In the genomic region with DNA sequence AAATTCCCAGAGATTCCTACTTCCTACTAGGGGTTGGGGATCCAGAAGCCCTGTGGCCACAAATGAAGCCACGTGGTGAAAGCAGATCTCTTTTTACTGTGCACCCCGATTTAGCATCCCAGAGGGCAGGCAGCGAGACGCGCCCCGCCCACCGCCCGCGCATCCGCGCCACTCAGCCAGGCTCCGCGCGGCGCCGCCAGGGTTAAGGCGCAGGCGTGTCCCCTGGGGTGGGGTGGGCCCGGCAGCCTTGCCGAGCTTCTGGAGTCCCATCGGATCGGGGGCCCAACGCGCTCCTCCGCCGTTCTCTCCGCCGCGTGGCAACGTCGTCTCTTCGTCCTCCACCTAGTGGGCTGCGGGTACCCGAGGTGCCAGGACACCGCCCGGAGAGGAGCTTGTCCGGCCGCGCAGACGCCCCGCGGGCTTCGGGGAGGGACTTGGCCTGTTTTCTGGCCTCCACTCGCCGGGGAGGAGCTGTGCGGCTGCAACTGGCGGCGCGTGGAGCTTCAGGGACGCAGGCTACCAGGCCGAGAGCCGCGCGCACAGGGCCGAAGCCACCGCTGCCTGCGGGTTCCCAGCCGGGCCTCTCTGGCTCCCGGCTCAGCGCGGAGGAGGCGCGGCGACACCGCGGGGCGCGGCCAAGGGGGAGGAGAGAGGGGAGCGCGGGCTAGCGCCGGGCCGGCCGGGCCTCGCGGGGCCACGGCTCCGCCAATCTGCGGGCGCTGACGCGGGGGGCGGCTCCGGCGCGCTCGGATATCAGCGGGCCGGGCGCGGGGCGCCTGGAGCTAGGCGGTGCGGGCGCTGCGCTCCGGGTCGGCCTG, we compare ENCODE assay signal across 8 mouse cellular contexts. TPM values are rescaled to one million over a fixed set of nuclear protein-coding genes. Genes with fewer than 3 reads are reported as not detected.
DNase-seq lines count a peak whose midpoint lies in the region; ATAC-seq and TF ChIP-seq lines count a peak whose summit lies in the region.

A gene (plus strand): TSS at position 212 of the 818 bp plus-strand sequence.

- peaks cover 8% of the 10 kb centered on the region for H3K4me1 ChIP-seq in heart, embryonic 11.5 days (ENCODE audit: control insufficient read depth, insufficient read depth, low read length)
- H3K4me1 ChIP-seq in kidney, embryonic 15.5 days, result peaks cover 53% of the 10 kb centered on the region
- peaks cover 22% of the 10 kb centered on the region for H3K4me1 ChIP-seq in limb, embryonic 14.5 days (ENCODE audit: control insufficient read depth, insufficient read depth, low read length)
- peaks cover 31% of the 10 kb centered on the region for H3K4me1 ChIP-seq in midbrain, embryonic 14.5 days (ENCODE audit: control insufficient read depth, insufficient read depth, low read length)
- H3K4me1 ChIP-seq in stomach, embryonic 14.5 days (ENCODE audit: control insufficient read depth, insufficient read depth, low read length), result peaks cover 25% of the 10 kb centered on the region; the same call in 1 of the 2 replicates

- no peak within 1 kb of the TSS for H3K27ac ChIP-seq in heart, embryonic 11.5 days (ENCODE audit: low read depth, low read length)
- peak within 1 kb of the TSS; percentile 92 for H3K27ac ChIP-seq in kidney, embryonic 15.5 days
- peak within 1 kb of the TSS; percentile 78 for H3K27ac ChIP-seq in limb, embryonic 14.5 days (replicated peaks; ENCODE audit: low read depth, low read length)
- peak within 1 kb of the TSS; percentile 96 for H3K27ac ChIP-seq in midbrain, embryonic 14.5 days (replicated peaks; ENCODE audit: low read depth, low read length)
- peak within 1 kb of the TSS; percentile 86 for H3K27ac ChIP-seq in stomach, embryonic 14.5 days (ENCODE audit: low read length)

- H3K9me3 ChIP-seq in heart, embryonic 11.5 days (replicated peaks; ENCODE audit: control insufficient read depth, low read length), result no peaks in the 10 kb centered on the region
- no peaks in the 10 kb centered on the region for H3K9me3 ChIP-seq in kidney, embryonic 15.5 days (replicated peaks)
- no peaks in the 10 kb centered on the region for H3K9me3 ChIP-seq in limb, embryonic 14.5 days (ENCODE audit: control insufficient read depth, low read length)
- no peaks in the 10 kb centered on the region for H3K9me3 ChIP-seq in midbrain, embryonic 14.5 days (ENCODE audit: control insufficient read depth, low read length)
- no peaks in the 10 kb centered on the region for H3K9me3 ChIP-seq in stomach, embryonic 14.5 days (ENCODE audit: control insufficient read depth, low read depth, low read length)

- peak within 1 kb of the TSS; percentile 80 for H3K9ac ChIP-seq in heart, embryonic 11.5 days (ENCODE audit: low read depth, low read length)
- H3K9ac ChIP-seq in kidney, embryonic 15.5 days, result peak within 1 kb of the TSS; percentile 76
- H3K9ac ChIP-seq in limb, embryonic 14.5 days (ENCODE audit: low read depth, low read length, severe bottlenecking), result peak within 1 kb of the TSS; percentile 76
- peak within 1 kb of the TSS; percentile 93 for H3K9ac ChIP-seq in midbrain, embryonic 14.5 days (replicated peaks; ENCODE audit: low read length)
- peak within 1 kb of the TSS; percentile 65 for H3K9ac ChIP-seq in stomach, embryonic 14.5 days (replicated peaks; ENCODE audit: low read depth, low read length)

- peak; percentile 88 for DNase-seq in 3134 (ENCODE audit: extremely low read depth, insufficient read length, low spot score)
- DNase-seq in brain, adult 2 months (ENCODE audit: low read depth, low spot score), result peak; percentile 86
- DNase-seq in fibroblast of lung, adult 2 months (ENCODE audit: low read depth), result peak; percentile 46
- peak; percentile 75 for DNase-seq in limb, embryonic 14.5 days (ENCODE audit: low spot score)
- DNase-seq in midbrain, embryonic 14.5 days, result peak; percentile 90

- H3K4me2 ChIP-seq in heart, embryonic 11.5 days, result peak within 1 kb of the TSS; percentile 95
- peak within 1 kb of the TSS; percentile 94 for H3K4me2 ChIP-seq in kidney, embryonic 15.5 days
- peak within 1 kb of the TSS; percentile 97 for H3K4me2 ChIP-seq in limb, embryonic 14.5 days (replicated peaks; ENCODE audit: low read depth, low read length, severe bottlenecking)
- H3K4me2 ChIP-seq in midbrain, embryonic 14.5 days (ENCODE audit: low read length), result peak within 1 kb of the TSS; percentile 83
- peak within 1 kb of the TSS; percentile 91 for H3K4me2 ChIP-seq in stomach, embryonic 14.5 days (replicated peaks; ENCODE audit: low read depth, low read length)

- ATAC-seq in heart, embryonic 11.5 days (replicated peaks; ENCODE audit: insufficient number of reproducible peaks, low FRiP score, low TSS enrichment), result peak; percentile 80
- ATAC-seq in kidney, embryonic 15.5 days (replicated peaks; ENCODE audit: low FRiP score), result peak; percentile 89
- ATAC-seq in limb, embryonic 14.5 days (ENCODE audit: low FRiP score, low read depth), result peak; percentile 88
- ATAC-seq in midbrain, embryonic 14.5 days (ENCODE audit: low FRiP score, low TSS enrichment), result peak; percentile 84
- ATAC-seq in stomach, embryonic 14.5 days (ENCODE audit: insufficient number of reproducible peaks, insufficient read depth, low FRiP score, low read depth), result peak; percentile 91

- peaks cover 55% of the 10 kb centered on the region for H3K27me3 ChIP-seq in heart, embryonic 11.5 days (ENCODE audit: control insufficient read depth, insufficient read depth, low read length)
- peaks cover 30% of the 10 kb centered on the region for H3K27me3 ChIP-seq in kidney, embryonic 15.5 days
- peaks cover 55% of the 10 kb centered on the region for H3K27me3 ChIP-seq in limb, embryonic 14.5 days (ENCODE audit: control insufficient read depth, insufficient read depth, low read length)
- no peaks in the 10 kb centered on the region for H3K27me3 ChIP-seq in midbrain, embryonic 14.5 days (ENCODE audit: control insufficient read depth, insufficient read depth, low read length)
- H3K27me3 ChIP-seq in stomach, embryonic 14.5 days (ENCODE audit: control insufficient read depth, insufficient read depth, low read length), result no peaks in the 10 kb centered on the region

- under 1% methylated on average over 91 of the region's 98 CpGs for WGBS in heart, embryonic 11.5 days (ENCODE audit: insufficient replicate concordance)
- under 1% methylated on average over 84 of the region's 98 CpGs for WGBS in kidney, embryonic 15.5 days
- WGBS in limb, embryonic 14.5 days, result under 1% methylated on average over 68 of the region's 98 CpGs
- WGBS in midbrain, embryonic 14.5 days, result under 1% methylated on average over 98 of the region's 98 CpGs
- WGBS in stomach, embryonic 14.5 days, result 0% methylated on average over 91 of the region's 98 CpGs

- TF ChIP-seq POLR2A in limb, embryonic 14.5 days (IDR thresholded peaks at IDR 0.05; ENCODE audit: borderline replicate concordance, extremely low read depth, insufficient read depth, insufficient read length), result no peak

- peak within 1 kb of the TSS; percentile 59 for H3K4me3 ChIP-seq in heart, embryonic 11.5 days (ENCODE audit: low read depth, low read length)
- peak within 1 kb of the TSS; percentile 66 for H3K4me3 ChIP-seq in kidney, embryonic 15.5 days (replicated peaks)
- H3K4me3 ChIP-seq in limb, embryonic 14.5 days (replicated peaks; ENCODE audit: low read length), result peak within 1 kb of the TSS; percentile 71
- peak within 1 kb of the TSS; percentile 77 for H3K4me3 ChIP-seq in midbrain, embryonic 14.5 days (replicated peaks; ENCODE audit: low read depth, low read length)
- peak within 1 kb of the TSS; percentile 59 for H3K4me3 ChIP-seq in stomach, embryonic 14.5 days (ENCODE audit: low read depth, low read length)

- H3K36me3 ChIP-seq in heart, embryonic 11.5 days (ENCODE audit: control insufficient read depth, insufficient read depth, low read length), result no peaks in the 10 kb centered on the region
- peaks cover 12% of the 10 kb centered on the region for H3K36me3 ChIP-seq in kidney, embryonic 15.5 days
- no peaks in the 10 kb centered on the region for H3K36me3 ChIP-seq in limb, embryonic 14.5 days (ENCODE audit: control insufficient read depth, insufficient read depth, low read length)
- H3K36me3 ChIP-seq in midbrain, embryonic 14.5 days (ENCODE audit: control insufficient read depth, insufficient read depth, low read length), result peaks cover 19% of the 10 kb centered on the region
- H3K36me3 ChIP-seq in stomach, embryonic 14.5 days (ENCODE audit: control insufficient read depth, insufficient read depth, low read length), result no peaks in the 10 kb centered on the region

RNA-seq across cellular contexts. Expression of the gene that starts here (rescaled TPM):
- 3.0 and 3.7 TPM in 2 replicates for polyA plus RNA-seq in heart, embryonic 11.5 days (2014; fragmentation: Nextera tagmentation; extraction: Ambion mirVana)
- polyA plus RNA-seq in kidney, embryonic 15.5 days (2015; fragmentation: Nextera tagmentation; extraction: Ambion mirVana), result 19.8 and 19.9 TPM in 2 replicates
- 10.6 and 12.3 TPM in 2 replicates for polyA plus RNA-seq in limb, embryonic 14.5 days (2012; rRNA removed)
- polyA plus RNA-seq in limb, embryonic 14.5 days (2014; fragmentation: Nextera tagmentation; extraction: Ambion mirVana), result 8.5 and 10.9 TPM in 2 replicates
- polyA plus RNA-seq in midbrain, embryonic 14.5 days (2014; fragmentation: Nextera tagmentation; extraction: Ambion mirVana), result 51.2 and 56.1 TPM in 2 replicates
- polyA plus RNA-seq in stomach, embryonic 14.5 days (2014; fragmentation: Nextera tagmentation; extraction: Ambion mirVana), result 8.9 and 10.6 TPM in 2 replicates
